Mouse (Mus musculus) spleen, postnatal 4 days (tissue): ENCODE data around the gene Ap4m1.

Source experiments
- DNase-seq, 2 experiments: peaks; one replicate each; pipeline ENCODE4 v3.0.0; 2022; ENCODE audit warnings: low spot score in 2 of 2

Gene Ap4m1

DNA sequence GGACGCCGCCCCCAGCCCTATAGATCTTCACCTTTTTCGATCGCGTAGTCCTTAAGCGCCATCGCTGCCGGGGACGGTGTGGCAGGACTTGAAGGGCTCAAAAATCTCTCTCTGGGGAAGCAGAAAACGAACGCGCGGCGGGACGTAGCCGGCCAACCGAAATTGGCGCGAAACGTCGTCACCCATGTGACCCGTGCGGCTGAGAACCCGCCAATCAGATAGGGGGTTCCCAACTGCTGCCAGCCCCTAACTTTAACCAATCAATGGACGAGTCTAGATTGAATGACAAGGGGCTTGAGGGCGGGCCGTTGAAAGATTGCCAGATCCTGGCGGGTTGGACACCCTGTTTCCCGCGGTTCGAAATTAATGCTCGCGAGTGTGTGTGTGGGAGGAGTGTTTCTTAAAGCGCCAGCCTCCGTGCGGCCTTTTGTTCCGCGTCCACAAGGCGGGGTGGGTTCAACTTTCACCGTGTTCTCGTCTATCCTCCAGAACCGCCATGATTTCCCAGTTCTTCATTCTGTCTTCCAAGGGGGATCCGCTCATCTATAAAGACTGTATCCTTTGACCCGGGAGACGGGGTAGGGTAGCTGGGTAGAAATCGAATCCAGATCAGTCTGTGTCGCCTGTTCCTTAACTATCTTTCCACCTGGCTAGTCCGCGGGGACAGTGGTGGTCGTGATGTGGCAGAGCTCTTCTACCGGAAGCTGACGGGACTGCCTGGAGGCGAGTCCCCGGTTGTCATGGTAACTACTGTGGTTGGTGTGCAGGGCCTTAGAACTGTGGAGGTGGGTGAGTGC lies at the start of gene Ap4m1, which contains the start of gene Mcm7:
TSS of gene Ap4m1 (plus strand) at position 308 of the 797 bp plus-strand sequence.
TSS of gene Mcm7 (minus strand) at position 728 of the 797 bp plus-strand sequence.
- DNase-seq: peak; percentile 95

DNA sequence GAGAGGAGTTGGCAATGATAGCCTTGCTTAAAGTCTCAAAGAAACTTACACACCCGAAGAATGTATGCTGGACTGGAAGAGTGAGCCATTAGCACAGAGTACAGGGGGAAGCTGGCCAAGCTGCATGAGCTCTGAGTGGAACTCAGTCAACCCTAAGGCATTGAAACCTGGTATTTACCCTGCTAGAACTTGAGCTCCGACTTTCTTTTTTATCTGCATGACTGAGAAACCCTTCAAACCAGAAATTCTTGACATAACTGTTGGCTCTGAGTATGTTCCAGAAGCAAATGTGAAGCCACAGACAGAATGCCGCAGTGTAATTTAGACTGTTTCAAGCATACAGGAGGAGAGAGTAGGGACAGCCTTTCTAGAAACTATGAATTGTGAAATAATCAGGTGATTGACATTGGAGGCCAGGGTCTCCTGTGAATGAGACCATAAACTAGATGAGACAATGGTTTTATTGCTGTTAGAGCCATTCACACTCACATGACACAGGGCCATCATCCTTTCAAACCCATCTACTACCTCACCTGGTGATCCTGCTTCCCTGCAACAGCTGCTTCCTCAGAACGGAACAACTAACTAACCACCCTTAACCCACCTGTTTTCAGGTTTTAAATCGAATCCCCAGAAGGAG lies 39.3 kb upstream of the Ap4m1 start:
- no peak for DNase-seq

DNA sequence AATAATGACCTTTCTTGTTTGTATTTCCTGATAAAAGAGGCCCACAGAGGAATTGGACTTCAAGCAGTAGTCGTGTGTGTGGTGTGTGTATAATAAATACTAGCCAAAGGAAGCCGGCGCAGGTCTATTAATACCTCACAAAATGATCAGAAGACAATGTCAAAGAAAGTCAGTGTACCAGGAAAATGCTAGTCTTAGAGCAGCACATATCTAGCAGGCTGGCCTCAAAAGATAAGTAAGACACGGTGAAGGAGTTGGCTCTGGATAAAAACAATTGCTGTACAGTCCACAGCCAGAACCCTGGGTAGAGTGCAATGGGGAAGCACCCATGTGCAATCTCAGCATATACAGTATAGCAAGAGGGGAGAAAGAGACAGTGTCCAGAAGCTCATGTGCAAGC lies 34.5 kb upstream of the Ap4m1 start:
- no peak for DNase-seq

DNA sequence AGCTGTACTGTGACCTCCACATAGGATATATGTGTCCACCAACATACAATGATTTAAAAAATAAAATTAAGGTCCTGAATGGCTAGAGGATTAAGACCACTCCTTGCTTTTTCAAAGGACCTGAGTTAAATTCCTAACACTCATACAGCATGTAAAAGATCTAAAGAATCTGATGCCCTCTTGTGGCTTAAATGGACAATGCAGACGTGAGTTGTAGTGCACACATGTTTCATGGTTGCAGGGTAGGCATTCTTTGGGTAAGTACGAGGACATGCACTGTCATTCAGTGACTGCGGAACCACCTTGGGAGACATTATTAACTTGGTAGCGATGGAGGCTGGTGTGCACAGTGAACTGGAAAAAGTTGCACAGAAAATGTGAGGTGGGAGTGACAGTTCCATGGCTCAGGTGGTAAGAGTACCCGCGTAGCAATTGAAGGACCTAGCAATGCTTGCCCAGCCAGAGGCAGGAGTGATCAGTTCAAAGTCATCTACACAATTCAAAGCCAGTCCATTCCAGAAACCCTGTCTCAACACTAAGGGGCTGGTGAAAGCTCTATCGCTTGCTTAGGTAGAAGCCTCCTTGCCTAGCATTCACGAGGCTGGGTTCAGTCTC lies 33.8 kb upstream of the Ap4m1 start:
- peak in 1 of 2 experiments; percentile 19 for DNase-seq

DNA sequence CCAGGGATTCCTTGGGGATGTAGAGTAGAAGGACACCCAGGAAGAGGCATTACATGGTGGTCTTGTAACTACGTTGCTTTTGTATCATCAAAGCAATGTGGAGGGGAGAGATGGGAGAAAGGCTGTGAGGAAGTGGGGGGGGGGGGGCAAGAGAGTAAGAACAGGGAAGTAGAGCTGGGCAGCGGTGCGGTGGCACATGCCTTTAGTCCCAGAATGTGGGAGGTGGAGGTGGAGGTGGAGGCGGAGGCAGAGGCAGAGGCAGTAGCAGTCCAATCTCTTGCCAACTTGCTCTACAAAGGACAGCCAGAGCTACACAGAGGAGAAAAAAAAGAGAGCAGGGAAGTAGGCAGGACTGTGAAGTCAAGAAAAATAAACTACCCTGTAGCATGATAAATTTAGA lies 33.2 kb upstream of the Ap4m1 start:
- no peak for DNase-seq

DNA sequence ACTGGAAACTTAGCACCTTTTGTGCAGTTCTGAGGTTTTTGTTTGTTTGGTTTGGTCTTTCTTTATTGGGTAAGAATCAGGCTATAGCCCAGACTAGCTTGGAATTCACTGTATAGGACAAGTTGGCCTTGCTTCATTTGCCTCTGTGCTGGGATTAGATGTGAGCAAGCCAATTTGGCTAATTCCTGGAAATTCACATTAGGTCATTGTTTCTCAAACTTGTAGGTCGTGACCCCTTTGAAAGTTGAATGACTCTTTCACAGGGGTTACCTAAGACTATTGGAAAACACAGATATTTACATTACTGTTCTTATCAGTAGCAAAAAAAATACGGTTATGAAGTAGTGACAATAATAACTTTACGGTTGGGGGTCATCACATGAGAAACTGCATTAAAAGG lies 17.4 kb upstream of the Ap4m1 start:
- no peak for DNase-seq

DNA sequence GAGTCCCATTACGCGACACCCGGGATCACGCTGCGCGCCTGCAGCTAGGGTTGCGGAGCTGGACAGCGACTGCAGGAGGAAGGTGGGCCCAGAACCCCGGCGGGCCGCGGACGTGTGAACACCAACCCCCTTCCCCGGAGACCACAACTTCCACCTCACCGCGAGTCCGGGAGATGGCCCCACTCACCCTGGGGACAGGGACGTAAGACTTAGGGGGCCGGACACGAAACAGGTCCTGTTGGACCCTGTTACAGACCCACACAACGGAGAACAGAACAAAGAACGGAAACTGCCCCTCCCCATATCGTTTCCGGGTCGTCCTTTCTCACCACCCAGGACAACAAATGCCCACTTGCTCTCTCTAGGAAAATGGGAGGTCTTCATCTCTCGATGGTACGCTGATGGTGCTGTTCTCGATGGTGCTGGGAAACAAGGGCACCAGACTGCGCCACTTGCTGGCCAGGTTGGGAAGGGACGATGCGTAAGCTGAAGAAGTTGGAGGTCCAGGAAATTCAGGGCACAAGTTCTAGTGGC lies 16.3 kb upstream of the Ap4m1 start, which contains the start of gene Zfp113:
TSS of gene Zfp113 (minus strand) at position 302 of the 534 bp plus-strand sequence.
- peak; percentile 86 to 91 for DNase-seq

DNA sequence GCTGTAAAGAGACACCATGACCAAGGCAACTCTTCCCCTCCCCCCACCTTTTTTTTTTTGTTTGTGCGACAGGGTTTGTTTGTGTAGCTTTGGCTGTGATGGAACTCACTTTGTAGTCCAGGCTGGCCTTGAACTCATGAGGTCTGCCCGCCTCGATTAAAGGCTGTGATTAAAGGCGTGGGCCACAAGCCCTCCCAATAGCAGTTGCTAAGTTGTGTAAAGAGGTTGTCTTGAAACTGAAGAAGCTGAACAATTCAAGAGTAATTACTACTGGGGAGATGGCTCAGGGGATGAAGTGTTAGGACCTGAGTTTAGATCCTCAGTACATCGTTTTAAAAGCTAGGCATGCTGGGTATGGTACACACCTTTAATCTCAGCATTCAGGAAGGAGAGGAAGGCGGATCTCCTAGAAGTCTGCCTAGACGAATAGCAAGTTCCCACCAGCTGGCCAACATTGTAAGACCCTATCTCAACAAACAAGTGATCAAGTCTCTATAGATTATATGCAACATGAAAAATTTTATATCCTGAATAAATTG lies 11.5 kb upstream of the Ap4m1 start:
- DNase-seq: no peak

DNA sequence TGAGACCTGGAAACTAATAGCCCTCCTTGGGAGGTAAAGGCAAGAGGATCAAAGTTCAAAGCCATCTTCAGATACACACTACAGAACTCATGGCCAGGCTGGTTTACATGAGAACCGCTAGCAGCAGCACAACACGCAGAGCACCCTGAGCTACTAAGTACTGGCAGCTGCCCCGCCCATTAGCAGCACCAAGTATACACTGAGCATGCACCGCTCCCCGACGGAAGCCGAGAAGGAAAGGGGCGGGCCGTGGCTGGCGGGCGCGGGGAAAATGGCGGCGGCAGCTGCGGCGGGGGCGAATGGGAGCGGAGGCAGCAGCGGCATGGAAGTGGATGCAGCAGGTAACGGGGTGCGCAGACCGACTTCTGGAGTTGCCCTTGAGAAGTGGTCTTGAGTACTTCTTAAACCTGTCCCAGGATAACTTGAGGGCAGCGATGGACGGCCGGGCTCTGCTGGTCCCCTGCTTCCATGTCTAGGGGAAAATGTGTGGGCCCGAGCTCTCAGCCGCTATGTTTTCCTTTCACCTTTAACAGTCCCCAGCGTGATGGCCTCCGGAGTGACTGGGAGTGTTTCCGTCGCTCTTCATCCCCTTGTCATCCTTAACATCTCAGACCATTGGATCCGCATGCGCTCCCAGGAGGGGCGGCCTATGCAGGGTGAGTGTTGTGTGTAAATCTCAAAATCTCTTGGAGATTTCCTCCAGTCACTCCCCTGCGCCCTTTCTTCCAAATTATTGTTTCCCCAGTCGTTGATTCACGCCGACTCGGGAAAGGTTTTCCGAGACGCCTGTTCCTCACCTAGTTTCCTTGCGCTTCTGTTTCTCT lies 10.7 kb upstream of the Ap4m1 start, which contains the start of gene Cops6:
TSS of gene Cops6 (plus strand) at position 230 of the 824 bp plus-strand sequence.
- peak; percentile 93 to 97 for DNase-seq

DNA sequence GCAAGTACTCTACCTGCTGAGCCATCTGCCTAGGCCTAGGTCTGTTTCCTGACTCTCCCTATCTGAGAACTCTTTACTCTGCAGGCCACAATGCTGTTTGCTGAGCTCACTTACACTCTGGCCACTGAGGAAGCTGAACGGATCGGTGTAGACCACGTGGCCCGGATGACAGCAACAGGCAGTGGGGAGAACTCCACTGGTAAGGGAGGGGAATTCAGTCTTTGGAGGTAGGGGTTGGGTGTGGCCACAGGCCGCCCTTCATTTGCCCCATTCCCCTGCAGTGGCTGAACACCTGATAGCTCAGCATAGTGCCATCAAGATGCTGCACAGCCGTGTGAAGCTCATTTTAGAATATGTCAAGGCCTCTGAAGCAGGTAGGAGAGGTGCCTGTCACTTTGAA lies 8.8 kb upstream of the Ap4m1 start:
- DNase-seq: no peak

DNA sequence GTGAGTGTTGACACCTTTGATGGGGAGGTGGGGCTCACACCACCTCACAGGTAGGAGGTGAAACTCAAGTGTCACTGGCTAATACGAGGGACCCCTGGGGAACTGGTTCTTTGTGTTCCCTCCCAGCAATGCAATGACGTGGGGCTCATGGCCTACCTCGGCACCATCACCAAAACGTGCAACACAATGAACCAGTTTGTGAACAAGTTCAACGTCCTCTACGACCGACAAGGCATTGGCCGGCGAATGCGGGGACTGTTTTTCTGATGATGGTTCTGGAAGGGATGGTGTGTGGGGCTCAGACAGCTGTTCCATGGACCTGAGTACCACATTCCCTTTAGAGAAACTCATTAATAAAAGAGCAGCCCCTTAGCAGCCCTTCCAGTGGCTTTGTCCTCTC lies 8.2 kb upstream of the Ap4m1 start:
- no peak for DNase-seq

DNA sequence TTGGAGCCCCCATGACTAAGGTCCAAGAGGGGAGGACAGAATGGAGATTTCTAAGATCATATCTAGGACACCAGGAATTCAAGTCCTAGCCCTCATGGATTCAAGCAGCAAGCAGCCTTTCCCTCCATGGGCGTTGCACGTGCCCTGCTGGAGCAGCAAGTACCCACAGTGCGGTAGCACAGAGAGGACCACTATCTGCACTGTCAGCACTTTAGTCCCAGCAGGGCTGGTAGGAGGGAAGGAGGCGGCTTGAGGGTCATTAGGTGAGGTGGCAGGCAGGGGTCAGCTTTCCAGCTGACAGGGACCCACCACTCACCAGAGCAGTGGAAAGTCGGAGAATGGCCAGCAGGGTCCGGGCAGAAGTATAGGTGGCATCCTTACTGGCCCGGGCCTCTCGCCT lies 6.2 kb upstream of the Ap4m1 start:
- no peak for DNase-seq

DNA sequence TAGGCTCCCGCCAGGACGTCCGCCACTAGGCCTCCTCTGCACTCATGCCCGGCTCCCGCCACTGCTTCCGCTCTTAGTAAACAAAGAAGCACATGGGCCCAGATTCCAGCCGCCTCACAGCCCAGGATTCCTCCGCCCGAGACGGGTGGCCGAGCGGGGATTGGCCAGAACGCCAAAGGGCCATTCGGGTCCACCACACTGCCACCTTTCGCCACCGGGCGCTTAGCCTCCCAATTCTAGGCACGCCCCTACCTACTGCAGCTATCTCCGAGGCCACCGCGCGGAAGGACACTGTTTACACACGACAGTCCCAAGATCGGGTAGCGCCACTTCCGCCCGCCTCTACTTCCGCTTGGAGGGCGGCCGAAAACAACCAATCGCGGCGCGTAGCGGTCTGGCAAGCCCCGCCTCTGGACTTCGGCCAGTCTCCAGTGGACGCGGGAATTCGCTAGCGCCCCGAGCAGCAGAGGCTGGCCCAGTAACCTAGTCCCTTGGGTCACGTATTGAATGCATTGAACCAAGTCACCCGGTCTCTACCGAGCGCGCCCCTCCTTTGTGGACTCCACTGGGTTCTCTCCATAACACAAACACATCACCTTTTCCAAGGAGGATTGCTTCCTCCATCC lies 753 bp upstream of the Ap4m1 start:
- peak; percentile 96 to 97 for DNase-seq

DNA sequence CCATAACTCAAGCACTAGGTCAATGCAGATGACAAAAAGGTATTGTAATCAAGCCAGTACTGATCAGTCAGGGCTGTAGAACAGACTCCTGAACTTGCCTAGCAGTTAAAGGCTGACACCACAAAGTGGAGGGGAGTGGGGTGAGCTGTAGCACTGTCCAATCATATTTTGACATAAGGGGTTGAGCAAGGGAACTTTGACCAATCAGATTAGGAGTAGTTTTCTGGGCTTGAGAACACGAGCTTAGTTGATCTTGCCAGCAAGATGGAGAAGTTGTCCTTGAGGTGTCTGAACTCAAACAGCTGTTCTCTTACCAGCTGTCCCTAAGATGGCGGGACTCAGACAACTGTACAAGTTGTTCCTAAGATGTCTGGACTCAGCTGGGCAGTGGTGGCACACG lies 1.4 kb downstream of the Ap4m1 start:
- no peak for DNase-seq

DNA sequence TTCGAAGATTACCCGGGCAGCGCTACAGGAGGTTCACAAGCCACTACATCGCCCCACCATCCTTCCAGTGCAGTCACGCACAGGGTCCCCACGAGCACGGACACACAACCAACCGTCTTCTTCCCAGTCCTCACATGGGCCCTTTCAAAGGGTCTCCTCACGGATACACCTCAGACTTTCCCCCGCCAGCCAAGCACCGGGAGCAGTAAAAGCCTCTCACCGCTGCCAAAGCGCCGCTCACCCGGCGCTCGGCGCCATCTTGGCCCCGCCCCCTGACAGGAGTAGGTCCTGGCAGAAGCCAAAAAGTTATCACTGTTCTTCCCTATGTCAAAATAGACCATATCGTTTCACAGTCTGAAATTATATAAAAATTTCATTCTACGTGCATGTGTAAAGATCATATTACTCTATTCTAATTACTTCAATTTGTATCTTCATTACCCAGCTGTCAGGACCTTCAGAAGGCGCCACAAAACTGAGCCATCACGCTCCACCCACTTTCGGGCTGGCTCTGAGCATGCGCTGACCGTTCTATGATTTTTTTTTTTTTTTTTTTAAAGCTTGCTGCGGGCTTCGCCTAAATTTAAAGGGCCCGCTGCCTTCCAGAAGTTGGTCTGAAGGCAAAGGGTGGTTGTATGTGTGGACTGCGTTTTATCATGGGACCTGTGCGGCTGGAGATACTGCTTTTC lies 15.3 kb downstream of the Ap4m1 start, which contains the start of the genes Taf6 and Cnpy4:
TSS of gene Taf6 (minus strand) at position 502 of the 689 bp plus-strand sequence.
TSS of gene Cnpy4 (plus strand) at position 536 of the 689 bp plus-strand sequence.
- DNase-seq: peak; percentile 85 to 93

DNA sequence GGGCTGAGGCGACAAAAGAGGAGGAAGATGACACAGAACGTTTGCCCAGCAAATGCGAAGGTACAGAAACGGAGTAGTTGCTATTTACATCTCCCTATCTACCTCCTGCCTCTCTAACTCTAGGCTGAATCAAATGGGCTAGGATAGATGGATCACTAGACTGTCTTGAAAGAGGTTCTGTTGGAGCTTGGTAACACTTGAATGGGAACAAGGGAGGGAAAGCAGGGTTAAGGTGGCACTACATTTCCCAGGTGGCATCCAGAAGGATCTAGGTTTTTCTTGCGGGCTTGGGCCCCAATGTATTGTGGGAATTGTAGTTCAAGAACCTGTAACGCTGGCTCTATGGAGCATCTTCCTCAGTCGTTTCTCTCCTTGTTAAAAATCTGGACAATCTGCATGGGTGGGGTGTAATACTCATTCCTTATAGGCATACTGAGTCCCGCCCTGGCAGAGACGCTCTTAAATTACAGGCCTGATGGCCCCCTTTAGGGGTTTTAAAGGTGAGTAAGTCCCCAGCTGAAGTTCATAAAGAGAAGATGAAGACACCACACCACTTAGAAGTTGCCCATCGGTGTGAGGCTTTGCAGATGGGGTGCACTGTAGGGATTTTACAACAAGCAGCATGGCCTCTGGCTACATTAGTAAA lies 16.0 kb downstream of the Ap4m1 start:
- peak; percentile 65 to 72 for DNase-seq

DNA sequence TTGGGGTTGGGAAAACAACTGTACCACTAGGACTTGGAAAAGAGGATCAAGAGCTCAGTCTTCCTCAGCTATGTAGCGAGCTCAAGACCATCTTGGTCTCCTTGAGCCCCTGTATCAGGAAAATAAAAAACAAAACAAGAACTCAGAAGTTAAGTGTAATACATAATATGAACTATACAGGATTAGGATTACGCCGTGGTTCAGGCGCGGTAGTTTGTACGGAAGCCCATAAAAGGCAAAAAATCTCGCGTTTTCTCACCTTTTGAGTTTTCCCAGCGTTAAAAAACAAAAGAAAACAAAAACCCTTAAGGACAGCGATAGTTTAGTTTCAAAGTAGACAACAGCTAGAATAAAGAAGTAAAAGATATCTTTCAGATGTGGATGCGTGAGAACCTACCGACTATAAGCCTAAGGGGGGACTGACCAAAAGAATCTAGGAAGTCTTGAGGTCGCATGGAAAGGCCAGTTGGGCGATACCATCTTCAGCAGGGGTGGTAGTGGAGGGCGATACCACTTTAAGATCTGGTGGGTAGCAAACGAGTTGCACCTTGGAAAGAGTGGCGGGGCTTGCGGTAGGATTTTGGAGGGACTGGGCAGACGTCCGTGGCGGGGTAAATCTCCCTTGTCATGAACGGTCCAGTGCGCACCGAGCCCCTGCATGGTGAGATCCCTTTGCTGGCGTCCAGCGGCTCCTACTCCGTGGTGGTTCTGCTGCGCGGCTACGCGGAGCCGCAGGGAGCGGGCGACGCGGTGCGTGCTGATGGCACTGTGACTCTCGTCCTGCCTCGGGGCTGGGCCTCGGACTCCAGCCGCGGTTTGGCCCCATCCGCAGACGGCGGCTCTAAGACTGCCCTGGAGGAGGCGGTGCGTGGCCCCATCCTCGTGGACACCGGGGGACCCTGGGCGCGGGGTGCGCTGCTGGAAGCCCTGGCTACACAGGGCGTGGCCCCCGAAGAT lies 22.2 kb downstream of the Ap4m1 start, which contains the start of gene Mblac1:
TSS of gene Mblac1 (plus strand) at position 544 of the 957 bp plus-strand sequence.
- peak; percentile 84 to 90 for DNase-seq

DNA sequence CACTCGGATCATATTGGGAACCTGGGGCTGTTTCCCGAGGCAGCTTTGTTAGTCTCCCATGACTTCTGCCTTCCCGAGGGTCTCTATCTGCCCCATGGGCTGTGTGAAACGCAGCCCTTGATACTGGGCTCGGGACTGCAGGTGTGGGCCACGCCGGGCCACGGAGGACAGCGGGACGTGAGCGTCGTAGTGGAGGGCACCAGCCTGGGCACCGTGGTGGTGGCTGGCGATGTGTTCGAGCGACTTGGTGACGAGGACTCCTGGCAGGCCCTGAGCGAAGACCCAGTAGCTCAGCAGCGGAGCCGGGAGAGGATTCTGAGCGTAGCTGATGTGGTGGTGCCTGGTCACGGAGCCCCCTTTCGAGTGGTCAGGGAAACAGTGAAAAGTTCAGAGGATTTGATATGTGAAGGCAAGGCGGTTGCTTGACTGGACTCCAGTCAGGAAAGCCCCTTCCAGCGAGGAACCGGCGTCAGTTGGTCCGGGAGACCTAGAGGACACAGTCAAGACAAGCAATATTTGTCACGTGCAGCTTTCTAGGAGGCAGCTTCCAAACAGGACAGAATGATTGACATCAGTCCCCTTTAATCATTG lies 23.0 kb downstream of the Ap4m1 start:
- peak in 1 of 2 experiments; percentile 77 for DNase-seq
